Mouse (Mus musculus): ENCODE results near the gene Fgfr2.
"Not testable (repeated sequence)": the region's sequence is repeated elsewhere in the genome, so short reads cannot be mapped to it uniquely, and the experiment has no call there.

Fgfr2 gene

DNA sequence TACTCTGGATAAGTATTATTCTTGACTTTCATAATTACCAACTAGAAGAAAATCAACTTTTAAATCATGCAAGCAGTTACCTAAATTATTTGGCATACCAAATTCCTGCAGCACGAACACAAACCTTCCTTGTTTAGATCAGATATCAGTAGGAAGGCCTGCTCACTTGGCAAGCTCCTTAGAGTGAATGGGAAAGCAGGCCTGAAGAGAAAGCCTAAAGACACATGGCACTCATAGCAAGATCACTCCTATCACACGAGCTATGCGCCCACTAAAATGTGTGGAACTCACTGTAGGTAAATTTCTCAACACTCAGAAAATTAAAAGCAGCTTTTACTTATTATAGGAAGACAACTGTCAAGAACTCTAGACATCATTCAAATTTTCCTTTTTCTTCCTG, 2629.8 kb downstream of the Fgfr2 start:
- DNase-seq (ENCODE audit: low spot score): no peak

DNA sequence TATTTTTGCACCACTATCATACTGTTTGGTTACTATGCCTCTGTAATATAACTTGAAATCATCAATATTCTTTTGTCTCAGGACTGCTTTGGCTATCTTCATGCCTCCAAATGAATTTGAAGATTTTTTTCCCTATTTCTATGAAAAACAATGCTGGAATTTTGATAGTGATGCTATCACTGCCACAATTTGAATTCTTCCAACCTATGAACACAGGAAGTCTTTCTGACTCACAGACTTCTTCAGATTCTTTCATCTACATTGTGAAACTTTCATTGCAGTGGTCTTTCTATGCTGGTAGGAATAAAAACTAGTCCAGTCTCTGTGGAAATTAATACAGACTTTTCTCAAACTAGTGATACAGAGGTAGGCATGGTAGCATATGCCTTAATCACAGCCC, 2631.1 kb downstream of the Fgfr2 start:
- DNase-seq (ENCODE audit: low spot score): no peak

GRCm38 (mm10) chr7:130479003-130479402, 2644.1 kb downstream of the Fgfr2 start:
- DNase-seq (ENCODE audit: low spot score): not testable (repeated sequence)

DNA sequence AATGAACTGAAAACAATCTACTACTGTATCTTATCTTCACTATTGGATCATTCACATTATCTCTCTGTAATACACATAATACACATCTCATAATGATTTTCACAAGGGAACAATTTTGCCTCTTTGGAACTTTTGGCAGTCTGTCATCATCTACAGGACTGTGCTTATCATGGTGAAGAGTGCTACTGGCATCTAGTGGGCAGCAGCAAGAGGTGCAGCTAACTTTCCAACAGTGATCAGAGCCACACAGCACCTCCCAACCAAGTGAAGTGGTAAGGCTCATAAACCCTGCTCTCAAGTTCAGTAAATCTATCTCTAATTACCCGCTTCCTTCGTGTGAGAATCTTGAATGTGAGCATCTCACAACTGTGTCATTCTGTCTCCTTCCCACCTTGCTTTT, 2647.2 kb downstream of the Fgfr2 start:
- DNase-seq (ENCODE audit: low spot score): peak; percentile 63

DNA sequence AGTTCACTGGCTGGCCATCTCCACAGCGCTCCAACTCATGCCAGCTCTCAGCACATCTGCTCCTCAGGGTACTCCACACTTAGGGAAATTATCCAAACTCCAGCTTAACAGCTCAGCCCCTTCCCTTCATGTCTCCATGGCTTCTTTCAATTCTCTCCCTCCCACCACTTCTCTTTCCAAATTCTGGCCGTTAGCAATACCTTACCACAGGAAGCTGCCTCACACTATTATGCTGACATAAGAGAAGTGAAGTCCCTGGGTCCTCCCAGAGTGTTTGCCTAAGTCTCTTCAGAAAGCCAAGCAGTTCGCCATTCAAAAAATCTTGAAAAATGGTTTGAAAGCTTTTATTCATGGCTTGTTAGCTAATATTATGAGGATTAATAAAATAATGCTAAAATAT, 2649.3 kb downstream of the Fgfr2 start:
- DNase-seq (ENCODE audit: low spot score): no peak

DNA sequence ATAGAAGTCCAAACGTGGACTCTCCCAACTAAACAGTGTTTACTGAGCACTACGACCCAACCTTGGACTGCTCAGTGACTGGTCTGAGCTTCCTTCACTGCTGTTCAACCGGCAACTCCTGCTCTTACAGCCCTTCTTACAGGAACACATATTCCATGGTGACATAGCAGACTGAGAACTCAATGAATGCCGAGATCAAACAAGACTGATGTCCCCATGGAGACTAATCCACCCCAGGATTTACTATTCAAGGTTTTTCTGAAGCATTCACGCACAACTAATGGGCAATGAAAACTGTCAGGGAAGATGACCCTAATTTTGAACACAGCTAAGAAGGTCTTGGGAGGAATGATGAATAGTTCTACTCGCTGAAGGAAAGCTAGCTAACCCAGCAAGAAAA, 2650.5 kb downstream of the Fgfr2 start:
- no peak for DNase-seq (ENCODE audit: low spot score)

GRCm38 (mm10) chr7:130471045-130471444, 2652.1 kb downstream of the Fgfr2 start:
- no peak for DNase-seq (ENCODE audit: low spot score)

DNA sequence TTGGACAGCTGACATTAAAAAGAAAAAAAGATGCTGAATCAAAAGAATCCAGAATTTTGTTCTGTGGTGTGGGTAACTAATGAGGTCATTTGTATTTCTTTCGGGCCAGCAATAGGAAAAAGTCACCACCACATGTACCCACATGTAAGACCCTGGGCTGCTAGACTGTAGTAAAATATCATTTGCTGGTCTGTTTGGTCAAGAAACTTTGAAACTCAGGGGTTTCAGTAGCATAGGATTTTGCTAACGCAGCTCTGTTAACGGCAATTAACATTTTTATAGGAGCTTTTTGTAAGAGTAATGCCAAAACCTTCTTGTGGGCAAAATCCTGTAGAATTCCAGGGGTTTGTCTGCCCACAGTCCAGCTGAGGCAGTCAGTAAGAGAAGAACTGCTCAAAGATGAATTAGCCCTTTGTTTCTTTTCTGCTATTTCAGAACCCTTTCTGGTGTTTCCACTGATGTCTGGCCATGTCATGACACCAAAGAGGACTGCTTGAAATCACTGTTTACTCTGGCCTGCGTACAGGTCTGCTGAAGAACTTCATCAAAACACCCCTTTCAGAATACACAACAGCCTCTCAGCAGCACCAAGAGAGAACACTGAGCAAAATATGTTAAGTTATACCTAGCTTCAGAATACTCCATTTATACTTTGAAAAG, 2667.4 kb downstream of the Fgfr2 start:
- DNase-seq (ENCODE audit: low spot score): no peak

DNA sequence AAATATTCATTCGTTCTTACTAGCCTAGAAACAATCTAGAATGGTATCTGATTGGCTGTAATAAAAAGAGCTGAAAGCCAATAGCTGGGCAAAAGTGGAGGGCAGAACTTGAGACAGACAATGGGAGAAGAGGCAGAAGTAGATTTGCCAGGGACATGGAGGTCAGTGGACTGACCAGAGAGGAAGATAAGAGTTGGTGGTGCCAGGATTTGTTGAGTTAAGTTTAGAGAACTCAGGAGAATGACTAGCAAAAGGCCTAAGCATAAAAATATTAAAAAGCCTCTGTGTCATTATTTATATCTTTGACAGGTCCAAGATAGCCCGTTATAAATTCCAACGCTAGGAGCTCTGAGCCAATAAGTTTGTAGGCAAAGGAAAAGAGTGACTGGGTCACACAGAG, 2668.9 kb downstream of the Fgfr2 start:
- DNase-seq (ENCODE audit: low spot score): no peak

- no peak for DNase-seq (ENCODE audit: low spot score)
Observed at GRCm38 (mm10) chr7:130435776-130436175, 2687.4 kb downstream of the Fgfr2 start.

- no peak for DNase-seq (ENCODE audit: low spot score)
Observed at GRCm38 (mm10) chr7:130432141-130432540, 2691.0 kb downstream of the Fgfr2 start.

GRCm38 (mm10) chr7:130426586-130426985, 2696.6 kb downstream of the Fgfr2 start:
- no peak for DNase-seq (ENCODE audit: low spot score)

GRCm38 (mm10) chr7:130425991-130426390, 2697.2 kb downstream of the Fgfr2 start:
- DNase-seq (ENCODE audit: low spot score): no peak

- DNase-seq (ENCODE audit: low spot score): no peak
Observed at GRCm38 (mm10) chr7:130419961-130420360, 2703.2 kb downstream of the Fgfr2 start.

DNA sequence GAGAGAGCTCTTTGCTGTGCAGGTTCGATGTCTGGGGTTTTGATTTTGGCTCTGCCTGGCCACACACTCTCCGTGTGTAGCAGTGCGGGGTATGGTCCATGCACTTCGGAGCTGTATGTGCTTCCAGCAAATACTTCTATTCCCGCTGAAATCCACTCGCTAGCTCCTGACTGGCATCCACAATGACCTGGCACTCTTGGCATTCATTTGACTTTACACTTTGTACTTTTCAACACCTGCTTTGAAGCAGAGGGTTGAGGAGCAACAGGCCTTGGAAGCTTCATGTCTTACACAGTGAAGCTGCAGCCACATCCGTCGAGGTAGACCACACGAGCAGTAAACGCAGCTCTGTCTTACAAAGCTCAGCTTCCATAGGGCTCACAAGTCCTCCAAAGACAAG, 2715.5 kb downstream of the Fgfr2 start:
- DNase-seq (ENCODE audit: low spot score): no peak

DNA sequence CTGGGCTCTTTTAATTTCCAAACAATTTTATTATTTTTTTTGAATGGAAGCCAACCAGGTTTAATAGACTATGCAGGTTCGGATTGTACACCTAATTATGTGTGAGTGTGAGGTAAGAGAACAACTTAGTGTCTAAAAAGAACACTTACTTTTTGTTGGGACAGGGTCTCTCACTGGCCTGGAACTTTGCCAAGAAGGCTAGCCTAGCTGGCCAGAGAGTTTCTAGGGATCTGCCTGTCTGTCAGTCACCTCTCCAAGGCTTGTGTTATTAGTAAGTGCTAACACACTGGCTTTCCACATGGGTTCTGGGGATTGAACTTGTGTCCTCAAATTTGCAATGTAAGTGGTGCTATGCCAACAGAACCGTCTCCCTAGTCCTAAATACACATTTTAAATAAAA, 2719.8 kb downstream of the Fgfr2 start:
- no peak for DNase-seq (ENCODE audit: low spot score)

- DNase-seq (ENCODE audit: low spot score): no peak
Observed at GRCm38 (mm10) chr7:130394697-130395096, 2728.5 kb downstream of the Fgfr2 start.

DNA sequence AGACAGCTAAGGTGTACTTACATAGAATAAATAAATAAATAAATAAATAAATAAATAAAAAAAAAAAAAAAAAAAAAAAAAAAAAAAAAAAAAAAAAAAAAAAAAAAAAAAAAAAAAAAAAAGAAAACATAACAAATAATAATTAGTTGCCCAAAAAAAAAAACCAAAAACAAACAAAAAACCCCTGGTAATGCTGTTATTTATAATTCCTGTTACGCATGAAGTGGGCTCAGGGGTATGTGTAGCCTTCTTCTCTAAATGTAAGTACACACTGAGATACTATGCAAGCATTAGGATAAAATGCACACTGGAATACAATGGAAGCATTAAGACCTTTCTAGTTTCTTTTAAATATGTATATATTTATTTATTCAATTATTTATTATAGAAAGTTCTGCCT, 2733.1 kb downstream of the Fgfr2 start:
- DNase-seq (ENCODE audit: low spot score): not testable (repeated sequence)

- no peak for DNase-seq (ENCODE audit: low spot score)
Observed at GRCm38 (mm10) chr7:130386308-130386707, 2736.8 kb downstream of the Fgfr2 start.

GRCm38 (mm10) chr7:130385732-130386294, 2737.3 kb downstream of the Fgfr2 start:
- no peak for DNase-seq (ENCODE audit: low spot score)

DNA sequence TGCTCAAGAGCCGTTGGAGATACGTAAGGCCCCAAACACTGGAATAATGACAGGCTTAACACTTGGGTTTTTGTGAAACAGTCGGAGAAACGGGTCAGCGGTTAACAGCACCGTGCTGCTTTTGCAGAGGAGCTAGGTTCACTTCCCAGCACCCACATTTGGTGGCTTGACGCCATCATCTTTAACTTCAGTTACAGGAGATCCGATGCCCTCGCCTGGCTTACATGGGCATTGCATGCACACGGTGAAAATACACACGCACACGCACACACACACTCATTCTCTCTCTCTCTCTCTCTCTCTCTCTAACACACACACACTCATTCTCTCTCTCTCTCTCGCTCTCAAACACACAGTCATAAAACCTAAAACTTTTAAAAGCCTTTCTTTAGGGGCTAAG, 2741.0 kb downstream of the Fgfr2 start:
- DNase-seq (ENCODE audit: low spot score): no peak

DNA sequence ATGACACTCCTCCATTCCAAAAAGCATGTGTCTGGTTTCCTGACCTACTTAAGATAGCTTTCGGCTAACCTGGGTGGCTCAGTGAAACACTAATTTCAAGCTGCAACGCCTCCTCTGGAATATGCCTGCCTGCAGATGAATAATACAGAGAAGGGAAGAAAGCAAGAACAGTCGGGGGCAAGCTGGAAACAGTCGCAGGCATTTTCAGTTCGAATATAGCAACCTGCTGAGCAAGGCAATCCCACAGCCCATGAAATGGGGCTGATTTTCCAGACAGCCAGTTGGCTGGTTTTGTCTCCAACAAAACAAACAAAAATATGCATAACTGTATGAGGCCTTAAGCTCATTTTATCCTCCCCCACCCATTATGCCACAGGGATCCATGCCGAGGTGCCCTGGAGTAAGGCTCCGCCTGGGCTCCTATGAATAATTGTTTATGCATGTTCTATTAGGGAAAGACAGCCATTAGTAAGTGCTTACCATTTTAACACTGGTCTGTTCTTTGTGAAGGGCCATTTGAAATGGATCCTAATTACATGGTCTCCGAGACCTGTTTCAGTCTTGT, 2741.7 kb downstream of the Fgfr2 start:
- DNase-seq (ENCODE audit: low spot score): peak; percentile 37

DNA sequence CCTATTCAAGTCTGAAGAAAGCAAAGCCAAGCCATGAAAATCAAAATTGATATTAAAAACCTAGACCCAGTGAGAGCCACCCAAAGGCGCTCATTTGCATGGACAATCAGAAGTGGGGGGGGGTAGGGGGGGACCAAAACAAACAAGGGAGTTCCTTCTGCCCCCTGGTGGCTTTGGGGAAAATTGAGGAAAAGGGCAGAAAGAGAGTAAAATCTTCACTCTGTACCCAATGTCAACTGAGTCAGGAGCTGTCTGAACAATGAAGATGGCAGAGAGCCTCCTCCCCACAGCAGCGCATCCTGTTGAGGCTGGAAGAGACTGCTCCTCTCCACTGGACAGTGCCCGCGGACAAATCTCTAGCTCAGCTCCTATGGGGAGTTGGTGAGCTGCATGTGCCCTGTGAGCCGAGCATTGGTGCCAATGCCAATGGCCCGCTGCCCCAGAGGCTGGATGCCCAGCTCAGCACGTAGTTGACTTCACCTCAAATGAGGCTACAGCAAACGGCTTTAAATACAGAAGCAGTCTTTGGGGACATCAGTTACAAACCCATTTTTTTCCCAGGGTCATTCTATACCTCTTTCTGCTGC, 2742.3 kb downstream of the Fgfr2 start:
- peak; percentile 35 for DNase-seq (ENCODE audit: low spot score)

Measured in layer of hippocampus, adult 11-12 months (tissue).